Mouse (Mus musculus) embryonic facial prominence, embryonic 15.5 days (tissue): ENCODE results near the gene Inpp5k. TPM values are rescaled to one million over a fixed set of nuclear protein-coding genes. Genes with fewer than 3 reads are reported as not detected.
A peak's percentile ranks its signal among the peaks of the same experiment; 100 is the strongest.

Experiments used
- ATAC-seq: fragments of 200-750 bp; cut with Nextera tagmentation; 2 replicates; pipeline ENCODE4 v1.8.0; 2017; ENCODE audit warnings: low read depth, moderate TSS enrichment; ENCODE audit not compliant: insufficient number of reproducible peaks, low FRiP score, low TSS enrichment
- H3K27ac ChIP-seq: fragments of 300-500 bp; sonication (generic); replicated peaks from 2 replicates; pipeline ENCODE4 v1.5.1; 2015; ENCODE audit warnings: mild to moderate bottlenecking, inconsistent platforms
- H3K27me3 ChIP-seq: fragments of 300-500 bp; sonication (generic); 2 replicates; pipeline ENCODE4 v1.6.1; 2015; ENCODE audit warnings: inconsistent platforms
- H3K36me3 ChIP-seq: fragments of 300-500 bp; sonication (generic); 2 replicates; pipeline ENCODE4 v1.6.1; 2015; ENCODE audit warnings: mild to moderate bottlenecking, inconsistent platforms
- H3K4me1 ChIP-seq: fragments of 300-500 bp; sonication (generic); 2 replicates; pipeline ENCODE4 v1.6.1; 2015; ENCODE audit warnings: inconsistent platforms
- H3K4me2 ChIP-seq: fragments of 300-500 bp; sonication (generic); replicated peaks from 2 replicates; pipeline ENCODE4 v1.6.1; 2015; ENCODE audit warnings: mild to moderate bottlenecking, inconsistent platforms
- H3K4me3 ChIP-seq: fragments of 300-500 bp; sonication (generic); replicated peaks from 2 replicates; pipeline ENCODE4 v1.5.1; 2015; ENCODE audit warnings: mild to moderate bottlenecking, inconsistent platforms
- H3K9ac ChIP-seq: fragments of 300-500 bp; sonication (generic); 2 replicates; pipeline ENCODE4 v1.6.1; 2015; ENCODE audit warnings: inconsistent platforms
- H3K9me3 ChIP-seq: fragments of 300-500 bp; sonication (generic); replicated peaks from 2 replicates; pipeline ENCODE4 v1.6.1; 2016; ENCODE audit warnings: inconsistent platforms
- WGBS: fragments of 180-500 bp; shearing (Covaris S2); methylation state at CpG from one replicate; pipeline ENCODE4 v1.1.7; 2015; 5-methylcytosine and 5-hydroxymethylcytosine counted together
- polyA plus RNA-seq: library from polyadenylated mRNA; unstranded; fragments of >200 nt; fragmentation: Nextera tagmentation; extraction: Ambion mirVana; gene quantifications from 2 replicates; pipeline ENCODE4 v1.2.1, GENCODE M21; 2015

Gene Inpp5k
- polyA plus RNA-seq, 1 experiment from 2014 or later: 31.9 TPM

GRCm38 (mm10) chr11:75621426-75621825 is 9.4 kb upstream of the Inpp5k start:
- H3K36me3 ChIP-seq: peaks cover 80% of the 10 kb centered on the region
- H3K9me3 ChIP-seq: no peaks in the 10 kb centered on the region
- H3K4me3 ChIP-seq: no peak overlapping the region
- H3K9ac ChIP-seq: no peak overlapping the region
- no peaks in the 10 kb centered on the region for H3K27me3 ChIP-seq
- 83% methylated on average over 2 of the region's 2 CpGs for WGBS
- H3K27ac ChIP-seq: no peak overlapping the region
- no peak overlapping the region for H3K4me2 ChIP-seq
- no peak for ATAC-seq
- H3K4me1 ChIP-seq: no peaks in the 10 kb centered on the region

- no peak overlapping the region for H3K4me2 ChIP-seq
- ATAC-seq: no peak
- H3K9me3 ChIP-seq: no peaks in the 10 kb centered on the region
- no peak overlapping the region for H3K4me3 ChIP-seq
- no peak overlapping the region for H3K27ac ChIP-seq
- no peak overlapping the region for H3K9ac ChIP-seq
- WGBS: 73% methylated on average over 2 of the region's 2 CpGs
- no peaks in the 10 kb centered on the region for H3K27me3 ChIP-seq
- peaks cover 82% of the 10 kb centered on the region for H3K36me3 ChIP-seq
- H3K4me1 ChIP-seq: no peaks in the 10 kb centered on the region
Observed at GRCm38 (mm10) chr11:75622588-75623329, 8.0 kb upstream of the Inpp5k start.

GRCm38 (mm10) chr11:75624102-75624554 is 6.7 kb upstream of the Inpp5k start:
- H3K27ac ChIP-seq: no peak overlapping the region

GRCm38 (mm10) chr11:75625820-75626219 is 5.0 kb upstream of the Inpp5k start:
- peaks cover 64% of the 10 kb centered on the region for H3K36me3 ChIP-seq
- H3K4me1 ChIP-seq: peaks cover 10% of the 10 kb centered on the region; the same call in 1 of the 2 replicates
- no peak overlapping the region for H3K4me2 ChIP-seq
- H3K9me3 ChIP-seq: no peaks in the 10 kb centered on the region
- ATAC-seq: no peak
- no peak overlapping the region for H3K4me3 ChIP-seq
- H3K27ac ChIP-seq: no peak overlapping the region
- H3K9ac ChIP-seq: no peak overlapping the region
- WGBS: 82% methylated on average over 4 of the region's 4 CpGs
- no peaks in the 10 kb centered on the region for H3K27me3 ChIP-seq

More at GRCm38 (mm10) chr11:75624102-75624554, 6.7 kb upstream of the Inpp5k start:
- Histone ChIP-seq H3K4me3 (no peak overlapping the region), H3K36me3 (peaks cover 81% of the 10 kb centered on the region), H3K4me1 (no peaks in the 10 kb centered on the region), H3K9ac (no peak overlapping the region), H3K9me3 (no peaks in the 10 kb centered on the region), H3K27me3 (no peaks in the 10 kb centered on the region), H3K4me2 (no peak overlapping the region)
- WGBS: 64% methylated on average over 2 of the region's 2 CpGs
- no peak for ATAC-seq

GRCm38 (mm10) chr11:75630098-75630497 is 690 bp upstream of the Inpp5k start:
- H3K9ac ChIP-seq: peak overlapping the region; percentile 53
- H3K36me3 ChIP-seq: peaks cover 48% of the 10 kb centered on the region
- no peaks in the 10 kb centered on the region for H3K9me3 ChIP-seq
- ATAC-seq: no peak
- no peaks in the 10 kb centered on the region for H3K27me3 ChIP-seq
- H3K4me3 ChIP-seq: peak overlapping the region; percentile 73
- 6% methylated on average over 5 of the region's 5 CpGs for WGBS
- peak overlapping the region; percentile 85 for H3K27ac ChIP-seq
- H3K4me2 ChIP-seq: peak overlapping the region; percentile 84
- H3K4me1 ChIP-seq: peaks cover 26% of the 10 kb centered on the region

GRCm38 (mm10) chr11:75631561-75632225 is 905 bp downstream of the Inpp5k start:
- Histone ChIP-seq H3K36me3 (peaks cover 32% of the 10 kb centered on the region), H3K9ac (peak overlapping the region; percentile 54), H3K27me3 (no peaks in the 10 kb centered on the region), H3K4me2 (peak overlapping the region; percentile 84), H3K4me3 (peak overlapping the region; percentile 73), H3K4me1 (peaks cover 32% of the 10 kb centered on the region), H3K27ac (peak overlapping the region; percentile 71; the same call in 1 of the 2 replicates), H3K9me3 (no peaks in the 10 kb centered on the region)
- 6% methylated on average over 13 of the region's 13 CpGs for WGBS
- ATAC-seq: no peak

- no peak overlapping the region for H3K9ac ChIP-seq
- no peak overlapping the region for H3K27ac ChIP-seq
- no peak overlapping the region for H3K4me3 ChIP-seq
- 90% methylated on average over 5 of the region's 5 CpGs for WGBS
- no peak for ATAC-seq
- H3K4me2 ChIP-seq: no peak overlapping the region
- no peaks in the 10 kb centered on the region for H3K9me3 ChIP-seq
- peaks cover 32% of the 10 kb centered on the region for H3K4me1 ChIP-seq
- H3K27me3 ChIP-seq: no peaks in the 10 kb centered on the region
- peaks cover 32% of the 10 kb centered on the region for H3K36me3 ChIP-seq
Observed at GRCm38 (mm10) chr11:75632921-75633320, 2.1 kb downstream of the Inpp5k start.

- Histone ChIP-seq H3K36me3 (peaks cover 30% of the 10 kb centered on the region), H3K4me3 (no peak overlapping the region), H3K4me2 (no peak overlapping the region), H3K27ac (no peak overlapping the region), H3K9me3 (no peaks in the 10 kb centered on the region), H3K4me1 (peaks cover 27% of the 10 kb centered on the region), H3K9ac (no peak overlapping the region), H3K27me3 (no peaks in the 10 kb centered on the region)
- WGBS: 73% methylated on average over 3 of the region's 3 CpGs
- no peak for ATAC-seq
Observed at GRCm38 (mm10) chr11:75634801-75635200, 4.0 kb downstream of the Inpp5k start.

GRCm38 (mm10) chr11:75635315-75635714 is 4.5 kb downstream of the Inpp5k start:
- H3K4me3 ChIP-seq: no peak overlapping the region
- H3K36me3 ChIP-seq: peaks cover 30% of the 10 kb centered on the region
- WGBS: 48% methylated on average over 11 of the region's 11 CpGs
- no peak overlapping the region for H3K4me2 ChIP-seq
- no peaks in the 10 kb centered on the region for H3K27me3 ChIP-seq
- peaks cover 22% of the 10 kb centered on the region for H3K4me1 ChIP-seq
- no peak overlapping the region for H3K9ac ChIP-seq
- no peaks in the 10 kb centered on the region for H3K9me3 ChIP-seq
- H3K27ac ChIP-seq: no peak overlapping the region
- no peak for ATAC-seq

GRCm38 (mm10) chr11:75643323-75643722 is 12.5 kb downstream of the Inpp5k start:
- no peak overlapping the region for H3K4me2 ChIP-seq
- peaks cover 14% of the 10 kb centered on the region; the same call in 1 of the 2 replicates for H3K4me1 ChIP-seq
- no peak overlapping the region for H3K4me3 ChIP-seq
- no peaks in the 10 kb centered on the region for H3K9me3 ChIP-seq
- no peak overlapping the region for H3K9ac ChIP-seq
- H3K27ac ChIP-seq: no peak overlapping the region
- H3K27me3 ChIP-seq: no peaks in the 10 kb centered on the region
- 78% methylated on average over 5 of the region's 5 CpGs for WGBS
- H3K36me3 ChIP-seq: peaks cover 2% of the 10 kb centered on the region; the same call in 1 of the 2 replicates
- no peak for ATAC-seq

- H3K4me2 ChIP-seq: no peak overlapping the region
- 0 out of 2 replicates have a peak overlapping the region, but pooled peaks have one; percentile 2 for H3K27ac ChIP-seq
- 75% methylated on average over 9 of the region's 9 CpGs for WGBS
- no peaks in the 10 kb centered on the region for H3K9me3 ChIP-seq
- peaks cover 2% of the 10 kb centered on the region; the same call in 1 of the 2 replicates for H3K36me3 ChIP-seq
- H3K4me1 ChIP-seq: peaks cover 16% of the 10 kb centered on the region; the same call in 1 of the 2 replicates
- H3K27me3 ChIP-seq: no peaks in the 10 kb centered on the region
- ATAC-seq: no peak
- no peak overlapping the region for H3K4me3 ChIP-seq
- H3K9ac ChIP-seq: no peak overlapping the region
Observed at GRCm38 (mm10) chr11:75644684-75645083, 13.9 kb downstream of the Inpp5k start.
